Mouse (Mus musculus): ENCODE results near the gene Mpped1.

Mpped1 gene

DNA sequence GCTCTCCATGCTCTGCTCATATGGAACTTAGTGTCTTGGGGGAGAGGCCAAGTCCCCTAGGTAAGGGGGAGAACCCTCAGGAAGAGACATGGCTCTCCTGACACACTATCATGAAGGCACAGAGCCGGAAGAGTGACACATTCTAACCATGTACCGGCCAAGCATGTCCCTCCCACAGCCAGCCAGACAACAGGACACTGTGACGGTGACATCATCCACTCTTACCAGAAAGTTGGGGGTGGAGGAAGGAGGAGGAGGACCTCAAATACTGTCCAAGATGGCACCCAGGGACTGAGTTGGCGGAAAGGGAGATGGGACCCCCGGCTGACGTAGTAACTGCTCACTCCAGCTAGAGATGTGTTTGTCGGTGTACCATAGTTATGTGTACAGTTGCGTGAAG is 104.6 kb downstream of the Mpped1 start:
- peak in 1 of 2 experiments; percentile 28 for DNase-seq (ENCODE audit: low spot score in 2 of 2)

DNA sequence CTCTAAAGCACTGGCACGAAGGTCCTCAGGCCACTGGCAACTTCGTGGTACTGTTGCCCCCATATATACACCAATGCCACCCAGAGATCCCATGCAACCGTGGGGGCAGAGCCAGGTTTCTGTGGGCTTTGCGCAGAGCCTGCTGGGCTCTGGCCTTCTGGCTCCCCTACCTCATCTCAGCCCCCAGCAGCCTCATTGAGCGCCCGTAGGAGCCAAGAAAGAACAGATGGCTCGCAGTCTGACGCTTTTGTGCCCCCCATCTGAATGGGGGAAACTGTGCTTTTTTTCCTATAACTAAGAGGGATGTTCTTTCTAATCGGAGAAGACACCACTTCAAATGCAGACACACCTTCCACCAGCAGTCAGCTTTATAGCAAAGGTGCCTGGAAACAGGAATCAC is 105.0 kb downstream of the Mpped1 start:
- DNase-seq (ENCODE audit: low spot score in 2 of 2), result no peak

DNA sequence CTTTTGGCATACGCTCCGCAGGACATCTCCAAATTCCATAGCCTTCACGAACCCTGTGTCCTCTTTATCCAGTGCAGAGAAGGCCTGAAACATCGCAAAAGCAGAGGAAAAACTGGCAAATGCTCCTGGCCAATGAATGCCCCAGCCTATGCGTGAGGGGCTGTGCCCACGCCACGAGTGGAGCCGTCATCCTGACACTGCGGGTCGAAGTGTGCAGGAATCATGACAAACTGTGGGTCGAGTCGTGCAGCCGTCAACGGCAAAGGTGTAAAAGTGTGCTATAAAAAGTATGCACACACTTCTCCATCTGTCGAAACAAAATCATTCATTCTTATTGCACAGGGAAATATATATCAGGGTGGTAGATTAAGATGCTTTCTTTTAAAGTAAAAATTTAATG is 113.6 kb downstream of the Mpped1 start:
- DNase-seq (ENCODE audit: low spot score in 2 of 2), result no peak

DNA sequence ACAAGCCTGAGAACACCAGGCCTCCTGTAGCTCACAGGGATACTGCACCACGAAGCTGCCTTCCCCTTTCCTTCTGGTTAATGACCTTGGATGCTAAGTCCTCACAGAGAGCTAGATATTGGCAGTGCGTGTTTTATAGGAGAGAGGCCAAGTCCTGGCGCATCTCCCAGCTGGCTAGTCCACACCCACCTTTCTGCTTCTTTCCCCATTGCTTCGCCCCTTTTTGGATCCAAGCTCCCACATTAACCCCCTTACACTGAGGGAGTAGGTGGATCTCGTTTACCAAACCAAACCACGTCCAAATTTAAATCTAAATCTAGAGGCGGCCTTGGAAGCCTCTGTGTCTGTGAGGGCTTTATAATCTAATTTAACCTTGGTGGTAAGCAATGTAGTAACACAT is 115.0 kb downstream of the Mpped1 start:
- no peak for DNase-seq (ENCODE audit: low spot score in 2 of 2)

- no peak for DNase-seq (ENCODE audit: low spot score in 2 of 2)
Observed at GRCm38 (mm10) chr15:83896011-83896410, 116.7 kb downstream of the Mpped1 start.

DNA sequence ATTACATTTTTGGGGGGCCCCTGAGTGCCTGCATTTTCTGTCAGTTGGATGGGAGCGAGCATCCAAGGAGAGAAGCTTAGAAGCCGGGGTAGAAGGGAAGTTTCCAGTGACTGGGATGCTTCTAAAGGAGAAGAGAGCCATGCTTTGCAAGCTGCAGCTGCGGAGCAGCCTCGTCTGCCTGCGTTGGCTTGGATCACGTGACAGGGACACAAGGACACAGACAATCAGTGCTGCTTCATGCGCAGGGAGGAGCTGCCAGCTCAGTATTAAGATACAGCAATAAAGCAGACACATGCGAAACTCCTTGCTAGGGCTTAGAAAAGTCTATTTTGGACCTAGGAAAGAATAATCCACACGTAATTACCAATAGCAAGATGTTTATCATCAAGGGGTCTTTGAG is 118.0 kb downstream of the Mpped1 start:
- DNase-seq (ENCODE audit: low spot score in 2 of 2), result peak; percentile 49 to 65

- no peak for DNase-seq (ENCODE audit: low spot score in 2 of 2)
Observed at GRCm38 (mm10) chr15:83906472-83906871, 127.2 kb downstream of the Mpped1 start.

Measured in right cerebral cortex, postnatal 36 days (tissue).